Mouse (Mus musculus) NIH3T3 (cell line): ENCODE results near the gene Map2.

ENCODE experiments used
- DNase-seq: peaks from one replicate; pipeline ENCODE4 v3.0.0-alpha.2; 2012; ENCODE audit warnings: low read depth

The Map2 gene

GRCm38 (mm10) chr1:66394944-66395637 is 220.0 kb downstream of the Map2 start:
- no peak for DNase-seq

DNA sequence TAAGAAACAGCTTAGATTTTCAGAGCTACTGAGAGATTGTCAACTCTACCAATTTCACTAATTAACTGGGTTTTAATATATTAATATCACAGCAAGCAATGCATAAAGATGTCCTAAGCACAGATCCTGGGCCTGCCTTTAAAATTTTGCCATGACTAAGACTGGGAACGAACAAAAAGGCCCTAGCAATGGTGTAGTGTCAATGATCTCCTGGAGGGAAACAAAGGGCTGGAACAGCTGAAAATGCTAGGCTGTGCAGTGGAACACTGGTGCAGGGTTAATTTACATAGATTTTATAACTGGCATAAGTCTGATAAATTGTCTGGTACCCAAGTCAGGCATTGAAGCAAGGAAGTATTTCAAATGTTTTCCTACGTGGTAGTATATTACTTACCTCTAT is 220.8 kb downstream of the Map2 start:
- no peak for DNase-seq

- DNase-seq = no peak
Measured at GRCm38 (mm10) chr1:66401902-66402301, 226.8 kb downstream of the Map2 start.

GRCm38 (mm10) chr1:66407270-66407967 is 232.3 kb downstream of the Map2 start:
- no peak for DNase-seq

GRCm38 (mm10) chr1:66418360-66418759 is 243.3 kb downstream of the Map2 start:
- DNase-seq = no peak

DNA sequence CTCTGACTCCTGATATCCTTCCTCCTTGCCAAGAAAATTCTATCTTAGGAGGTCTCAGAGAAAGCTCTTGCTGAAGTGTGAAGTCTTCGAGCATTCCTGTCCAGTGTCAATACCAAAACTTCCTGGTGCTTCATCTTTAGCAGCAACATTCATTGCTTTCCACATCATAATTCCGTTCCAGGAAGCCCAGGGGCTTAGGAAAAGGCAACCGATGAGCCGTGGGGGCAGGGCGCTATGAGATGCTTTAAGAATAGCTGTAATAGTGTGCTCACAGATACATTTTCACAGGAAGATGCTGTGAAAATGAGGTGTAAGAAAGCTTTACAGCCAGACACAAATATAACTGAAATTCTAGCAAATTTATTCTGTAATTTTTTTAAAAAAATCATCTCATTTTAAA is 251.0 kb downstream of the Map2 start:
- no peak for DNase-seq

GRCm38 (mm10) chr1:66430962-66431361 is 255.9 kb downstream of the Map2 start:
- no peak for DNase-seq

DNA sequence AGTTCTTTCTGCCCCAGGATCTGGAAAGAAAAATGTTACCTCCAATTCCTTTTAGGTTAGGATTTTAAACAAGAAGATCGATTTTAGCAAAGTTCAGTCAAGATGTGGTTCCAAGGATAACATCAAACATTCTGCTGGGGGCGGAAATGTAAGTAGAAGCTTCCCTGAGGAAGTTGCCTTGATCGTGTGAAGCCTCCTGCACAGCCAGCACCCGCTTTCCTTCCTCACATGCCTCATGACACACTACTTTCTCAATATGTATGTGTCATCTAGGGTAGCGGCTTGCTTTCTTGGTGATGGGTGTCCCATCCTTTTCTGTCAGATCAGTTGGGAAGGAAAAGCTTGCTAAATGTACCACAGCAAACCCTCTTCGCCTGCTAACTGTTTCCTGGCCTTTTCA is 256.4 kb downstream of the Map2 start:
- no peak for DNase-seq

DNA sequence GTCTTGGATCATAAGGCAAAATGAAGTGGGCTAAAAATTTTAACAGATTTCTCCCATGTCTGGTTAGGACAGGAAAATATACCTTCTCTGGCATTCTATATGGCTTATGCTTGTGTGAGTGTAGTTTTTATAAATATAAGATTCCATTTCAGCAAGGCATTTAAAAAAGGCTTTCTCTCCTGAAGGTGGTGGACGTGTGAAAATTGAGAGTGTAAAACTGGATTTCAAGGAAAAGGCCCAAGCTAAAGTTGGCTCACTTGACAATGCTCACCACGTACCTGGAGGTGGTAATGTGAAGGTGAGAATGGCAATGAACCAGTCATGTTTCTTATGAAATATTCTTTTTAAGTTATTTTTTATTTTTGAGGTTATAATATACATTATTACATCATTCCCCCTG is 263.0 kb downstream of the Map2 start:
- no peak for DNase-seq

DNA sequence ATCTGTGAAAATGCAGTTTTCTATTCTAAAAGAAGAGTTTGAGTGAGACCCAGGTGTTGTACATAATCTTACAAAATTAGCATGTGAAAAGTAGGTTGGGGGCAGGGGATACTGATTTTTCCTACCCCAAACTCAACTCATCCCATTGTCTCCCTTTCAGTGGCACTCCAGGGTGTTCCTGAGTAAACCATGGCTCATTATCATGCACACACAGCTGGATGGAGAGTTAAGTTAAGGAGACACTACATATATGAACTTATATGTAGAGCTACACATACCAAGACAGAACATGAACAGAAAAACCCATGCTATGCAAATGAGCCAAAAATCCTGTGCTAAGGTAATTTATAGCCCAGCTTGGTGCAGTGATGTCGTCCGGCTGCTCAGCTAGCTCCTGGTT is 267.8 kb downstream of the Map2 start:
- DNase-seq = no peak

GRCm38 (mm10) chr1:66449471-66449870 is 274.4 kb downstream of the Map2 start:
- DNase-seq = no peak

GRCm38 (mm10) chr1:66456580-66456979 is 281.5 kb downstream of the Map2 start:
- no peak for DNase-seq

- DNase-seq = no peak
Measured at GRCm38 (mm10) chr1:66457747-66458146, 282.7 kb downstream of the Map2 start.

GRCm38 (mm10) chr1:66459394-66459793 is 284.3 kb downstream of the Map2 start:
- no peak for DNase-seq

GRCm38 (mm10) chr1:66460850-66461249 is 285.8 kb downstream of the Map2 start:
- DNase-seq = no peak

DNA sequence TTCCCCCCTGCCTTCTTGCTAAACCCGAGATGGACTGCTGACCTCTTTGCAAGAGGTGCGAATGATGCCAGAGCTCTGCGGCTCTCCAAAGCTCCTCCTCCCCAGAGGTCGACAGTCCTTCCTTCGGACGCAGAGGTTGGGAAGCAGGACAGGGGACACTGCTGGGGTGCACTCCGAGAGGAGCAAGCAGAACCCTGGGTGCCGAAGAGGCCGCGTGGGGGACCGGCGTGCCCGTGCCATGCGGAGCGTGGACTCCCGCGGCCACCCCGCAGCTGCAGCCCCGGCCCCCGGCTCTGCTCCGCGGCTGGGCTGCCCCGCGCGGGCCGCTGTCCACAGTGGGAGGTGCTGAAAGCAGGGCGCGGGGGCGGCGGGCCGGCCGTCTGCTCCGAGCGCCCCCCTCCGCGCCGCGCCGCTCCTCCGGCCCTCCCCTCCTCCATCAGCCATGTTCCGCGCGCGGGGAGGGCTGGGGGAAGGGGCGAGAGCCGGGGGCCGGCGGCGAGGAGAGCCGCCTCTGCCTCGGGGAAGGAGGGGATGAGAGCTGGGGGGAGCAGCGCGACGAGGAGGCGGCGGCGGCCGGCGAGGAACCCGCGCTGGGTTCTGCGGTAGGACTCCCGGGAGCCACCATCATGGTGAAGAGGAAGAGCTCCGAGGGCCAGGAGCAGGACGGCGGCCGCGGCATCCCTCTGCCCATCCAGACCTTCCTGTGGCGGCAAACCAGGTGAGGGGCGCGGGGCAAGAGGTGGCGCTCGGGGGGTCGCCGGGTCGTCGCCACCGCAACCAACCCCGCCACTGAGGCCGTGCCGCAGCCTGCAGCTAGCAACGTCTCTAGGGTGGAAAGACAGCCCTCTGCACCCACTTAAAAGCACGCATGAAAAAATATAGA is 293.0 kb downstream of the Map2 start, which contains the start of gene Unc80:
TSS of gene Unc80 (plus strand) at position 547 of the 883 bp plus-strand sequence.
- DNase-seq = no peak

- no peak for DNase-seq
Measured at GRCm38 (mm10) chr1:66468704-66469020, 293.6 kb downstream of the Map2 start.

DNA sequence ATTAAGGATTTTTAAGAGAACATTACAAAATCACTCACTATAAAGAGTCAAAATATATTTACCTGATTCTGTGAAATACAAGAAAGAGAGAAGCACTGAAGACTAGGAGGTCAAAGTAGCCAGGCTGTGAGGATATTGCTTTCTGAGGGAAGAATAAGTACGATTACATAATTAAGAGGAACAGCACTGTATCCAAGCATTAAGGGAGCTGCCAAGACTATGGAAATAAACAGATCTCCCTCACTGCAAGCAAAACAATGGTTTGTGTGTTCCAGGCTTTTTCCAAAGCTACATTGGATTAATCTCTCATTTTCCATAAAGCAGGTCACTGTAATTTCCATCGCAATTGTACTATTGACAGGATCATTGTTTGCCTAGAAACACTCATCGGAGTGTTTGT is 307.7 kb downstream of the Map2 start:
- no peak for DNase-seq
